Mouse (Mus musculus): ENCODE data around the gene Rpl19. TPM values are rescaled to one million over a fixed set of nuclear protein-coding genes. Genes with fewer than 3 reads are reported as not detected.

The Rpl19 gene
- polyA plus RNA-seq, 1 experiment, result 2,972 TPM

GRCm38 (mm10) chr11:98005076-98005475, 21.4 kb upstream of the Rpl19 start:
- H3K36me3 ChIP-seq (ENCODE audit: control insufficient read depth, insufficient read depth), result peaks cover 10% of the 10 kb centered on the region

GRCm38 (mm10) chr11:98005686-98006085, 20.8 kb upstream of the Rpl19 start:
- no peak overlapping the region for H3ac ChIP-seq (ENCODE audit: control insufficient read depth, insufficient read length)
- H3K79me2 ChIP-seq (ENCODE audit: control insufficient read depth, insufficient read depth), result no peaks in the 10 kb centered on the region
- H3K27me3 ChIP-seq (ENCODE audit: control insufficient read depth, insufficient read depth, insufficient read length), result no peaks in the 10 kb centered on the region
- H3K36me3 ChIP-seq (ENCODE audit: control insufficient read depth, insufficient read depth), result peaks cover 10% of the 10 kb centered on the region
- no peak overlapping the region for H3K4me2 ChIP-seq (ENCODE audit: low read depth)
- TF ChIP-seq MYOD1 (IDR thresholded peaks at IDR 0.05; ENCODE audit: control insufficient read depth in 1 of 3, insufficient read length in 2 of 3, low read depth in 2 of 3) (no peak), TCF12 (IDR thresholded peaks at IDR 0.05; ENCODE audit: insufficient read depth, poor library complexity, severe bottlenecking) (no peak), REST (IDR thresholded peaks at IDR 0.05; ENCODE audit: insufficient read depth, insufficient read length) (no peak), E2F4 (IDR thresholded peaks at IDR 0.05; ENCODE audit: insufficient read depth) (no peak), SRF (IDR thresholded peaks at IDR 0.05; ENCODE audit: control insufficient read depth, insufficient read length, low read depth) (no peak), MYOG (IDR thresholded peaks at IDR 0.05; ENCODE audit: control insufficient read depth in 1 of 3, insufficient read depth in 1 of 3, insufficient read length in 2 of 3, low read depth in 2 of 3) (no peak), CEBPB (IDR thresholded peaks at IDR 0.05; ENCODE audit: insufficient read depth, poor library complexity, severe bottlenecking) (no peak), POLR2A (IDR thresholded peaks at IDR 0.05; ENCODE audit: insufficient read length, low read depth) (no peak), MAX (IDR thresholded peaks at IDR 0.05; ENCODE audit: low read depth) (no peak), USF1 (IDR thresholded peaks at IDR 0.05; ENCODE audit: low read depth) (no peak), TCF3 (IDR thresholded peaks at IDR 0.05; ENCODE audit: insufficient read length, low read depth) (no peak), POLR2AphosphoS2 (IDR thresholded peaks at IDR 0.05; ENCODE audit: insufficient read length, low read depth) (no peak)
- H3K4me3 ChIP-seq, result no peak overlapping the region

More at GRCm38 (mm10) chr11:98005076-98005475, 21.4 kb upstream of the Rpl19 start:
- no peak overlapping the region for H3K4me3 ChIP-seq
- no peak for TF ChIP-seq CEBPB (IDR thresholded peaks at IDR 0.05; ENCODE audit: insufficient read depth, poor library complexity, severe bottlenecking)
- TF ChIP-seq MYOD1 (IDR thresholded peaks at IDR 0.05; ENCODE audit: control insufficient read depth in 1 of 3, insufficient read length in 2 of 3, low read depth in 2 of 3), result peak in 1 of 3 experiments; percentile 7
- H3K79me2 ChIP-seq (ENCODE audit: control insufficient read depth, insufficient read depth), result no peaks in the 10 kb centered on the region
- no peak overlapping the region for H3ac ChIP-seq (ENCODE audit: control insufficient read depth, insufficient read length)
- no peak overlapping the region for H3K4me2 ChIP-seq (ENCODE audit: low read depth)
- H3K27me3 ChIP-seq (ENCODE audit: control insufficient read depth, insufficient read depth, insufficient read length), result no peaks in the 10 kb centered on the region

- no peak for TF ChIP-seq TCF3 (IDR thresholded peaks at IDR 0.05; ENCODE audit: insufficient read length, low read depth)
- TF ChIP-seq E2F4 (IDR thresholded peaks at IDR 0.05; ENCODE audit: insufficient read depth), result no peak
- no peak for TF ChIP-seq USF1 (IDR thresholded peaks at IDR 0.05; ENCODE audit: low read depth)
- no peak for TF ChIP-seq SRF (IDR thresholded peaks at IDR 0.05; ENCODE audit: control insufficient read depth, insufficient read length, low read depth)
- TF ChIP-seq MYOG (IDR thresholded peaks at IDR 0.05; ENCODE audit: control insufficient read depth in 1 of 3, insufficient read depth in 1 of 3, insufficient read length in 2 of 3, low read depth in 2 of 3), result no peak
- no peak for TF ChIP-seq TCF12 (IDR thresholded peaks at IDR 0.05; ENCODE audit: insufficient read depth, poor library complexity, severe bottlenecking)
- no peak for TF ChIP-seq MYOD1 (IDR thresholded peaks at IDR 0.05; ENCODE audit: control insufficient read depth in 1 of 3, insufficient read length in 2 of 3, low read depth in 2 of 3)
- TF ChIP-seq CEBPB (IDR thresholded peaks at IDR 0.05; ENCODE audit: insufficient read depth, poor library complexity, severe bottlenecking), result no peak
- Histone ChIP-seq H3ac (ENCODE audit: control insufficient read depth, insufficient read length) (no peak overlapping the region), H3K27me3 (ENCODE audit: control insufficient read depth, insufficient read depth, insufficient read length) (no peaks in the 10 kb centered on the region), H3K4me2 (ENCODE audit: low read depth) (no peak overlapping the region), H3K4me3 (no peak overlapping the region), H3K36me3 (ENCODE audit: control insufficient read depth, insufficient read depth) (peaks cover 10% of the 10 kb centered on the region), H3K79me2 (ENCODE audit: control insufficient read depth, insufficient read depth) (no peaks in the 10 kb centered on the region)
Observed at GRCm38 (mm10) chr11:98008087-98008486, 18.4 kb upstream of the Rpl19 start.

- H3K36me3 ChIP-seq (ENCODE audit: control insufficient read depth, insufficient read depth), result peaks cover 19% of the 10 kb centered on the region
Observed at GRCm38 (mm10) chr11:98011716-98012115, 14.8 kb upstream of the Rpl19 start.

GRCm38 (mm10) chr11:98012831-98013230, 13.7 kb upstream of the Rpl19 start:
- H3K79me2 ChIP-seq (ENCODE audit: control insufficient read depth, insufficient read depth), result no peaks in the 10 kb centered on the region
- H3K4me3 ChIP-seq, result no peak overlapping the region
- H3K4me2 ChIP-seq (ENCODE audit: low read depth), result no peak overlapping the region
- H3K36me3 ChIP-seq (ENCODE audit: control insufficient read depth, insufficient read depth), result peaks cover 27% of the 10 kb centered on the region
- H3ac ChIP-seq (ENCODE audit: control insufficient read depth, insufficient read length), result no peak overlapping the region
- no peak for TF ChIP-seq MYOD1 (IDR thresholded peaks at IDR 0.05; ENCODE audit: control insufficient read depth in 1 of 3, insufficient read length in 2 of 3, low read depth in 2 of 3)
- H3K27me3 ChIP-seq (ENCODE audit: control insufficient read depth, insufficient read depth, insufficient read length), result no peaks in the 10 kb centered on the region

More at GRCm38 (mm10) chr11:98011716-98012115, 14.8 kb upstream of the Rpl19 start:
- Histone ChIP-seq H3ac (ENCODE audit: control insufficient read depth, insufficient read length) (no peak overlapping the region), H3K4me2 (ENCODE audit: low read depth) (no peak overlapping the region), H3K79me2 (ENCODE audit: control insufficient read depth, insufficient read depth) (no peaks in the 10 kb centered on the region), H3K4me3 (no peak overlapping the region), H3K27me3 (ENCODE audit: control insufficient read depth, insufficient read depth, insufficient read length) (no peaks in the 10 kb centered on the region)
- no peak for TF ChIP-seq SRF (IDR thresholded peaks at IDR 0.05; ENCODE audit: control insufficient read depth, insufficient read length, low read depth)
- TF ChIP-seq MAX (IDR thresholded peaks at IDR 0.05; ENCODE audit: low read depth), result no peak

- TF ChIP-seq REST (IDR thresholded peaks at IDR 0.05; ENCODE audit: insufficient read depth, insufficient read length) (no peak), MYOG (IDR thresholded peaks at IDR 0.05; ENCODE audit: control insufficient read depth in 1 of 3, insufficient read depth in 1 of 3, insufficient read length in 2 of 3, low read depth in 2 of 3) (no peak), POLR2A (IDR thresholded peaks at IDR 0.05; ENCODE audit: insufficient read length, low read depth) (no peak), TCF3 (IDR thresholded peaks at IDR 0.05; ENCODE audit: insufficient read length, low read depth) (no peak), USF1 (IDR thresholded peaks at IDR 0.05; ENCODE audit: low read depth) (no peak), POLR2AphosphoS2 (IDR thresholded peaks at IDR 0.05; ENCODE audit: insufficient read length, low read depth) (no peak), CEBPB (IDR thresholded peaks at IDR 0.05; ENCODE audit: insufficient read depth, poor library complexity, severe bottlenecking) (no peak), SRF (IDR thresholded peaks at IDR 0.05; ENCODE audit: control insufficient read depth, insufficient read length, low read depth) (no peak), MYOD1 (IDR thresholded peaks at IDR 0.05; ENCODE audit: control insufficient read depth in 1 of 3, insufficient read length in 2 of 3, low read depth in 2 of 3) (no peak), MAX (IDR thresholded peaks at IDR 0.05; ENCODE audit: low read depth) (no peak), E2F4 (IDR thresholded peaks at IDR 0.05; ENCODE audit: insufficient read depth) (no peak), TCF12 (IDR thresholded peaks at IDR 0.05; ENCODE audit: insufficient read depth, poor library complexity, severe bottlenecking) (no peak)
- no peak overlapping the region for H3K4me3 ChIP-seq
- peaks cover 16% of the 10 kb centered on the region for H3K79me2 ChIP-seq (ENCODE audit: control insufficient read depth, insufficient read depth)
- H3K4me2 ChIP-seq (ENCODE audit: low read depth), result no peak overlapping the region
- H3ac ChIP-seq (ENCODE audit: control insufficient read depth, insufficient read length), result no peak overlapping the region
- H3K36me3 ChIP-seq (ENCODE audit: control insufficient read depth, insufficient read depth), result peaks cover 35% of the 10 kb centered on the region
- no peaks in the 10 kb centered on the region for H3K27me3 ChIP-seq (ENCODE audit: control insufficient read depth, insufficient read depth, insufficient read length)
Observed at GRCm38 (mm10) chr11:98016177-98016576, 10.3 kb upstream of the Rpl19 start.
